Mouse (Mus musculus) hindbrain, embryonic 13.5 days (tissue): ENCODE data around the gene Glud1. TPM values are rescaled to one million over a fixed set of nuclear protein-coding genes. Genes with fewer than 3 reads are reported as not detected.
"Not testable (repeated sequence)": the region's sequence is repeated elsewhere in the genome, so short reads cannot be mapped to it uniquely, and the experiment has no call there.

Experiments
- ATAC-seq: fragments of 200-750 bp; cut with Nextera tagmentation; 2 replicates; pipeline ENCODE4 v1.8.0; 2017; ENCODE audit warnings: moderate TSS enrichment; ENCODE audit not compliant: low FRiP score
- H3K27ac ChIP-seq: fragments of 300-500 bp; sonication (generic); 2 replicates; pipeline ENCODE4 v1.5.1; 2015; ENCODE audit warnings: inconsistent platforms, mild to moderate bottlenecking, moderate library complexity
- H3K27me3 ChIP-seq: fragments of 300-500 bp; sonication (generic); 2 replicates; pipeline ENCODE4 v1.6.1; 2015; ENCODE audit warnings: mild to moderate bottlenecking, inconsistent platforms
- H3K36me3 ChIP-seq: fragments of 300-500 bp; sonication (generic); 2 replicates; pipeline ENCODE4 v1.6.1; 2015; ENCODE audit warnings: mild to moderate bottlenecking, inconsistent platforms
- H3K4me1 ChIP-seq: fragments of 300-500 bp; sonication (generic); replicated peaks from 2 replicates; pipeline ENCODE4 v1.6.1; 2015; ENCODE audit warnings: inconsistent platforms
- H3K4me2 ChIP-seq: fragments of 300-500 bp; sonication (generic); 2 replicates; pipeline ENCODE4 v1.6.1; 2015; ENCODE audit warnings: inconsistent platforms, mild to moderate bottlenecking, moderate library complexity
- H3K4me3 ChIP-seq: fragments of 300-500 bp; sonication (generic); 2 replicates; pipeline ENCODE4 v1.5.1; 2015; ENCODE audit warnings: mild to moderate bottlenecking, inconsistent platforms
- H3K9ac ChIP-seq: fragments of 300-500 bp; sonication (generic); 2 replicates; pipeline ENCODE4 v1.6.1; 2015; ENCODE audit warnings: mild to moderate bottlenecking, inconsistent platforms
- H3K9me3 ChIP-seq: fragments of 300-500 bp; sonication (generic); 2 replicates; pipeline ENCODE4 v1.6.1; 2016; ENCODE audit warnings: inconsistent platforms
- WGBS: fragments of 180-500 bp; shearing (Covaris S2); methylation state at CpG from one replicate; pipeline ENCODE4 v1.1.7; 2015; 5-methylcytosine and 5-hydroxymethylcytosine counted together
- polyA plus RNA-seq: library from polyadenylated mRNA; unstranded; fragments of >200 nt; fragmentation: Nextera tagmentation; extraction: Ambion mirVana; gene quantifications from 2 replicates; pipeline ENCODE4 v1.2.1, GENCODE M21; 2015

Glud1 gene
- polyA plus RNA-seq, 1 experiment from 2014 or later, result 100.0 TPM

DNA sequence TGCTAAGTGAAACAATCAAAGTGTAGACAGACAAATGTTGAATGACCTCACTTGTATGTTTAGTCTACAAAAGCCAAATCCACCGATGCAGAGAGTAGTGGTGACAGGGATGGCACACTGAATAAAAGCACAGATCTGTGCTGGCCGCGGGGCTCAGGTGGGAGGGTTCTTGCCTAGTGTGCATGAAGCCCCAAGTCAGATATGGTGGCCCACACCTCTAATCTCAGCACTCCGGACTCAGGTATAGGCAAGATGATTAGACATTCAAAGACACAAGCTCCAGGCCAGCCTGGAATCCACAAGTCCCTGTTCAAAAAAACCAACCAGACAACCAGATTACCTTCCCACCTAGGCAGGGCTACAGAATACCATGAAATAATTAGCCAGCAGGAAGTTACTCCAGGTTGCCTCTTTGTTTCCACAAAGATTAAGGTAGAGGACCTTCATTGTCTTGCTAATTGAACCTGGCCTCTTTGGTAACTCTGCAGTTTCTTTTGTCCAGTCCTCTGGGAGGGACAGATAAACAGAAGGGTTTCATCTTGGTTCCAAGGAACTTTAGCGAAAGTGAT is 49.2 kb downstream of the Glud1 start:
- 59% methylated on average over 5 of the region's 5 CpGs for WGBS
- Histone ChIP-seq H3K27ac (no peak overlapping the region), H3K27me3 (0 out of 2 replicates have a peak, but pooled peaks cover 3% of the 10 kb centered on the region), H3K4me1 (peaks cover 15% of the 10 kb centered on the region), H3K4me3 (no peak overlapping the region), H3K4me2 (no peak overlapping the region), H3K9me3 (no peaks in the 10 kb centered on the region), H3K9ac (no peak overlapping the region), H3K36me3 (no peaks in the 10 kb centered on the region)
- no peak for ATAC-seq

DNA sequence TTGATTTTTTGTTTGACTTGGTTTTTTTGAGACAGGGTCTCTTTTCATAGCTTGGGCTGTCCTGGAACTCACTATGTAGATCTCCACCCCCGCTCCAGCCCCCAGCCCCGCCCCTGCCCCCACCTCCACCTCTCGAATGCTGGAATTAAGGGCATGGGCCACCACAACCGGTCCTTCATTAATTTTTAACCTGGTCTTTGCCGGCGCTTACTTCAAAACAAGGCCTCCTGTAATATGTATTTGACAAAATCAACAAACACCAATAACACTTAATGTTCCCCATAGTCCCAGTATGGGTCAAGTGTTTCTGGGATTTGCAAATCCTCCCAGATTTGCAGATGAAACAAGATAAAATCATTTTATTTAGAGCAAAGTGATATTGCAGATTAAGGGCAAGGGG is 49.7 kb downstream of the Glud1 start:
- no peak for ATAC-seq
- Histone ChIP-seq H3K9me3 (no peaks in the 10 kb centered on the region), H3K4me3 (no peak overlapping the region), H3K27me3 (0 out of 2 replicates have a peak, but pooled peaks cover 3% of the 10 kb centered on the region), H3K4me1 (peaks cover 15% of the 10 kb centered on the region), H3K9ac (no peak overlapping the region), H3K4me2 (no peak overlapping the region), H3K36me3 (no peaks in the 10 kb centered on the region), H3K27ac (no peak overlapping the region)
- whole genome bisulfite sequencing, result 42% methylated on average over 6 of the region's 6 CpGs

DNA sequence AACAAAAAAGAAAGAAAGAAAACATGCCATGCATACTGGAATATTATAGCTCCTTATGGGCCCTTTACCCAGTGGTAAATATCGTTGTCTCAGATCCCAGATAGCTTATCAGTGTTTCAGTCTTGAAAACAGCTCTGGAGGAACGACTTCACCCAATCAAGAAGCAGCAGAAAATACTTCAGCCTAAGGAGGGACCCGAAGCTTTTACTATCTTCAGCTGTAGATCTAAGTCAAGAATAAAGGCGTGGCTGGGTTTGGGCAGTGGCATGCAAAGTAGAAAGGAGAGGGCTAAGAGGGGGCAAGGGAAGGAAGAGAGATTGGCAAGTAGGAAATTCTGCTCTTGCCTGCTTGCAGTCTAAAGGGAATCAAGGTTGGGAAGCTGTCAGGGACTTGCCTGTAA is 51.6 kb downstream of the Glud1 start:
- no peak for ATAC-seq
- WGBS, result 85% methylated on average over 4 of the region's 4 CpGs
- no peaks in the 10 kb centered on the region for H3K9me3 ChIP-seq

DNA sequence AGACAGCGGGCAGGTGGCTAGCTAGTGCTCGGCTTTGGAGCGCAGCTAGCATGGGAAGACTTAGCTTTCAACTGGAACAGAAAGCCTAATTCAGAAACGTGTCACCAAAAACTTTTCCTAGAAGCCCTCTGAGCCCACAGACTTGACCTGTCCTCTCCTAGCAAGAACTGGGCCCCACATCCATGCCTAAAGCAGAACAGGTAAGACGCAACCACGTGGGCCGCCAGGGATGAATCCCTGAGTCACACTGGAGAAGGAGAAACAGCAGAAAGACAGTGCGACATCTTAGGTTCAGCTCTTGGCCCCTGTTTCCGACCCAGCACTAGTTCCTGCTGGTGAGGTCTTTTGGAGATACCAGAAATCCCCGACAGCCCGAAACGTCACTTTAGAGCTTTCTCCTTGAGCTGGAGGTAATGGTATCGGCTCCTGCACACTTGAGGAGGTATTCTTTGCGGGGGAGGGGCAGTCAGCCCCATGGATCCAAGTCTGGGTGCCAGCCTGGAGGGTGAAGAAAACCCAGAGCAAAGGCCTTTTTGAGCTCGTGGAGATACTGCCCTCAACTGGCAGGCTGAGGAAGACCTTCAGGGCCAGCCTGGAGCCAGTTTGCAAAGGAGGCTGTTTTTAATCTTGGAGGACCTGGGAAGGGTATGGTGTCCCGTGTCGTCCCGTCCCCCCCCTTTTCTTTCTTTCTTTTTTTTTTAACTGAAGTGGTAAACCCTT is 52.4 kb downstream of the Glud1 start:
- Histone ChIP-seq H3K4me2 (peak overlapping the region; percentile 90), H3K9me3 (no peaks in the 10 kb centered on the region), H3K36me3 (no peaks in the 10 kb centered on the region), H3K27ac (no peak overlapping the region), H3K27me3 (0 out of 2 replicates have a peak, but pooled peaks cover 3% of the 10 kb centered on the region), H3K4me3 (peak overlapping the region; percentile 46), H3K4me1 (peaks cover 15% of the 10 kb centered on the region), H3K9ac (peak overlapping the region; percentile 78; the same call in 1 of the 2 replicates)
- 31% methylated on average over 18 of the region's 18 CpGs for WGBS
- ATAC-seq, result peak; percentile 67

More for the DNA sequence above, 51.6 kb downstream of the Glud1 start:
- Histone ChIP-seq H3K27me3 (0 out of 2 replicates have a peak, but pooled peaks cover 3% of the 10 kb centered on the region), H3K9ac (no peak overlapping the region), H3K27ac (no peak overlapping the region), H3K36me3 (no peaks in the 10 kb centered on the region), H3K4me1 (peaks cover 15% of the 10 kb centered on the region), H3K4me3 (no peak overlapping the region), H3K4me2 (no peak overlapping the region)

DNA sequence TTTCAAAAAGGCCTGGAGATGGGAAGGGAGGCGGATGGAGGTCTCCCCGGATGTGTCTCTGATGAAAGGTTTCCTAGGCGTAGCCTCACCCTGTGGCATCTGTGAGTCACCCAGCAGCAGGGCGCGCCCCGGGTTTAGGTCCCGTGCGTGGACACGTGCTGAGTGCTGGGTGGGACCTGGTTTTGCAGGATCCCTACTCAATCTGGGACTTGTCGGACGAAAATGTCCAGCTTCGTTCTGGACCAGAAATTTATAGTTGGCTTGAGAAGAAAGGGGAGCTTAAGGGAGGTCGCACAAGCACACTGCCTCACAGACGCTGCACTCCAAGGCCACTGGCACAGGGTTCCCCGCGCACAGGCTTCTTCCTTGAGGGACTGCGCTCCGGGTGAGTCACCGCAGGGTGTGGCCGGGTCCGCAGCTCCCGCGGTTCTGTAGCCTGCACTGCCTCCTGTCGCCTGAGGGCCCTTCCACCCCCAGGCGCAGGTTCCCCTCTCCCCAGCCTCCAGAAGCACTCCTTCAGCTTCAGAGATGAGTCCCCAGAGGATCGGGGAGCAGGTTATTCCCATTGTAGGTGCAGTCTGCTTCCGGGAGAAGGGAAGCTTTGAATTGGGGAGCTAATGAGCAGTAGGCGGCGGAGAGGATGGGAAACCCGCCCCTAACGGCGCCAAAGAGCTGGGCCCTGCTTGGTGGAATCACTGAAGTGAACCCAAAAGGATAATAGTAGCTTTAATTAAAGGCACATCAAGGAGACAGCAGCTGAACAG is 53.1 kb downstream of the Glud1 start:
- Histone ChIP-seq H3K27ac (0 out of 2 replicates have a peak overlapping the region, but pooled peaks have one; percentile 52), H3K4me2 (peak overlapping the region; percentile 90), H3K9ac (peak overlapping the region; percentile 78), H3K9me3 (no peaks in the 10 kb centered on the region), H3K4me1 (peaks cover 15% of the 10 kb centered on the region), H3K4me3 (peak overlapping the region; percentile 46), H3K27me3 (0 out of 2 replicates have a peak, but pooled peaks cover 3% of the 10 kb centered on the region), H3K36me3 (no peaks in the 10 kb centered on the region)
- ATAC-seq, result peak; percentile 82
- 3% methylated on average over 32 of the region's 32 CpGs for WGBS

DNA sequence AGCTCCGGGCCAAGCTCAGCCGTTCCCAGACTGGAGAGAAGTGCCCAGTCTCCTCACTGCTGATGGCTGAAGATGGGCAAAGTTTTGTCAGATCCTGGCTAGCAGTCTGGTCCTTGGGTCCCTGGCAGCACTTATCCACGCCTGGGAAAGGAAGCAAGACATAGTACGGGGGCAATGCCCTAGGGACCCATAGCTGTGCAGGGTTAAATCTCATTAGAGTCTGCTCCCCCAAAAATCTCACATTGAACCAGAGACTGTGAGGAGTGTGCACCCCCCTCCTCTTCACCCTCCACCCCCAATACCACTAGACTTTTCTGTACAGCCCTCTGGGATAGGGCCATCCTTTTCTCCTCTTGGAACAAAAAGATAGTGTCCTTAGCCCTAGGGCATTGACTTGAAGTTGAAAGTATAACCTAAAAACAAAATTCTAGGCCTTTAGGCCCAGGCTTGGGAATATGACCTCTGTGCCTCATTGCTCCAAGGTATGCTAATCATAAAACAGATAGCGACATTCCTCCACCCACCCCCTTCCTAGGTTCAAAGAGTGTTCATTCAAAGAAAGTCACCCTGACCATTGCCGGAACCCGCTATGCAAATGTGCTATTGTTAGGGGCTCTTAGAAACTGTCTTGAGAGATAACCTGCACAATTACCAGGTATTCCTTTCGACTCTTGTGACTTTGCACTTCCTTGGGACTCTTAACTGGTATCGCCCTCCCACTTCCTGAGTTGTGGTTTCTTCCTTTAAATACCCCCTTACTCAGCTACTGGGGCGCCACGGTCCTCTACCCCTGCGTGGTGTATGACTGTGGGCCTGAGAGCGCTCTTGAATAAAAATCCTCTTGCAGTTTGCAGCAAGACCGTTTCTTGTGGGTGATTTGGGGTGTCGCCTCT is 54.0 kb downstream of the Glud1 start:
- peak; percentile 74; the same call in 1 of the 2 replicates for ATAC-seq
- 0 out of 2 replicates have a peak overlapping the region, but pooled peaks have one; percentile 52 for H3K27ac ChIP-seq
- H3K36me3 ChIP-seq, H3K9me3 ChIP-seq, H3K27me3 ChIP-seq: not testable (repeated sequence)
- 79% methylated on average over 15 of the region's 15 CpGs for WGBS
- H3K9ac ChIP-seq, result peak overlapping the region; percentile 78
- peak overlapping the region; percentile 46 for H3K4me3 ChIP-seq
- H3K4me2 ChIP-seq, result peak overlapping the region; percentile 90
- H3K4me1 ChIP-seq, result peaks cover 15% of the 10 kb centered on the region

DNA sequence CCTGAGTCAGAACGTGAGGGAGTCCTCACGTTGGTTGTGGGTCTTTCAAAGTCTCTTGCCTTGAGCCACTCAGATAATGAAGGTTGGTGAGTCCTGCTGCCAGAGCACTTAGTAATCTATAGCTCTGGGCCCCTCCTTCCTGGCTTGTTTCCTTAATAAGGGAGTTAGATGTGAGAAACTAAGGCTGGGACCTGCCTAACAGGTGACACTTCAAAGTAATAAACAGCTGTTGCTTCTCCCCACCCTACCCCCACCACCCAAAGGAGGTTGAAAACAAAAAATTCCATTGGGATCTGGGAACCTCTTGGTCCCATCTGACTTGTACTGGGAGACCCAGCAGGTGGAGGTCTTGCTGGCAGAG is 54.6 kb downstream of the Glud1 start:
- ATAC-seq, result no peak
- Histone ChIP-seq H3K4me1 (peaks cover 15% of the 10 kb centered on the region), H3K4me3 (no peak overlapping the region), H3K27me3 (0 out of 2 replicates have a peak, but pooled peaks cover 3% of the 10 kb centered on the region), H3K4me2 (no peak overlapping the region), H3K36me3 (no peaks in the 10 kb centered on the region), H3K9ac (no peak overlapping the region), H3K27ac (no peak overlapping the region), H3K9me3 (no peaks in the 10 kb centered on the region)
- 92% methylated on average over 2 of the region's 2 CpGs for WGBS

DNA sequence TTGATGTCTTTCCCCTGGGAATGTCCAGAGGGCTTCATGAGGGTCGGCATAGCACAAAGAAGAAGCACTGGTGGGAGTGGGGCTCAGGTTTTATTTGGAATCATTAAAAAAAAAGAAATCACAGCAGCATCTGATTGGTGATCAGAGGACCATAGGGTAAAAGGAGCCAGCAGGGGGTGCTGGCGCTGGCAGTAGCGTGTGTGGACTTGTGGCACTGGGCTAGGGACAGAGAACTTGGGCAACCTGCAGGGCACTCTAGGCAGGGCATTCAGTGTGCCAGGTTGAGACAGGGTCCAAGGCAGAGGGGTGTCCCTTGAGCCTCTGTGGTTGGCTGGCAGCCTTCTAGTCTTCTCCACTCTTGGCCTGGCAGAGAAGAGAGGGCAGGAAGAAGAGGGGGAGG is 59.7 kb downstream of the Glud1 start:
- no peak for ATAC-seq
- no peak overlapping the region for H3K4me3 ChIP-seq
- H3K9ac ChIP-seq, result no peak overlapping the region
- 64% methylated on average over 3 of the region's 3 CpGs for WGBS
- H3K27ac ChIP-seq, result no peak overlapping the region
- no peak overlapping the region for H3K4me2 ChIP-seq
- H3K9me3 ChIP-seq, result no peaks in the 10 kb centered on the region
- peaks cover 14% of the 10 kb centered on the region for H3K4me1 ChIP-seq
- no peaks in the 10 kb centered on the region for H3K27me3 ChIP-seq
- H3K36me3 ChIP-seq, result no peaks in the 10 kb centered on the region

DNA sequence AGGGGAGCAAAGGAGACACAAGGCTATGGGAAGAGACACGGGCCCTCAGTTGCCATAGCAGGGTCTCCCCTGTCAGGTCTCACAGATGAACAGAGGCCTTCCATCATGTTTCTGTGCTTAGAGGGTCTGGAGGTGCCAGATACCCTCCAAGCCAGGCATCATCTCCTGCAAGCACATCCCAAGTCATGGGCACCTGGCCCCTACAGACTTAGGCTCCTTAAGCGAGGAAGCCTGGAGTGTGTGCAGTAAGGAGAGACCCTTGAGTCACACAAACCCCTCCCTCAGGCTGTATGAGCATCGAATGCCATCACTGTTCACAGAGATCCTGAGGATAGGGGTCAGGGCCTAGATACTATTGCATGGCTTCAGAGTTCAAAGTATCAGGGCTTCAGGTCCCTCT is 60.4 kb downstream of the Glud1 start:
- H3K9me3 ChIP-seq, result no peaks in the 10 kb centered on the region
- 90% methylated on average over 3 of the region's 3 CpGs for WGBS
- no peaks in the 10 kb centered on the region for H3K27me3 ChIP-seq
- H3K4me1 ChIP-seq, result peaks cover 14% of the 10 kb centered on the region
- no peak for ATAC-seq
- H3K4me2 ChIP-seq, result no peak overlapping the region
- H3K27ac ChIP-seq, result no peak overlapping the region
- H3K4me3 ChIP-seq, result no peak overlapping the region
- no peak overlapping the region for H3K9ac ChIP-seq
- no peaks in the 10 kb centered on the region for H3K36me3 ChIP-seq

DNA sequence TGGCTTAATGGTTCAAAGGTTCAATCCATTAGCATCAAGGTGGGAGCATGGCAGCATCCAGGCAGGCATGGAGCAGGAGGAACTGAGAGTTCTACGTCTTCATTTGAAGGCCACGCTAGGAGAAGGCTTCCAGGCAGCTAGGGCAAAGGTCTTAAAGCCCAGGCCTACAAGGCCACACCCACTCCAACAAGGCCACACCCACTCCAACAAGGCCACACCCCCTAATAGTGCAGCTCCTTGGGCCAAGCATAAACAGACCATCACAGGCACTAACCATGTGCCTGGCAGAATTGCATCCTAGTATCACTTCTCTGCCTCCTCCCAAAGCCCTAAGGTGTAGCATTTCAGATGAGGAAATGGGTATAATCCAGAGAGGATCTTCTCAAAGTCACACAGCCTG is 61.2 kb downstream of the Glud1 start:
- H3K4me3 ChIP-seq, result no peak overlapping the region
- no peak for ATAC-seq
- H3K36me3 ChIP-seq, result no peaks in the 10 kb centered on the region
- no peak overlapping the region for H3K9ac ChIP-seq
- H3K27me3 ChIP-seq, result no peaks in the 10 kb centered on the region
- H3K27ac ChIP-seq, result no peak overlapping the region
- no peak overlapping the region for H3K4me2 ChIP-seq
- 81% methylated on average over 2 of the region's 2 CpGs for WGBS
- peaks cover 14% of the 10 kb centered on the region for H3K4me1 ChIP-seq
- no peaks in the 10 kb centered on the region for H3K9me3 ChIP-seq

DNA sequence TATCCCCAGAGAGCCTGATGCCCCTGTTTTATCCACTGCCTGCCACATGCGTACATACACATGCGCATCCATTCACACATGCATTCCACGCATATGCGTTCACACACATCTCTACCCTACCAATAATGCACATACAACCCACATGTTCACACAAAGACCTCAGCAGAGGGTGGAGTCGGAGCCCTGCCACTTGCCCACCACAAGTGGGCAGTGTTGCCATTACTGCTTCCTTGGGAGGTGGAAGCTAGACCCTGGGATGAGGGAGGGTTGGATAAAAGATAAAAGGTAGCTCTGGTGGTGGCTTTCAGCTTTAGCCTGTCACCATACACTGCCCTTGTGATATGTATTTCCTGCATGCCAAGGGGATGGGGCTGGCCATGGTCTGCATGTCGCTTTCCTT is 62.1 kb downstream of the Glud1 start:
- peaks cover 14% of the 10 kb centered on the region for H3K4me1 ChIP-seq
- H3K4me2 ChIP-seq, result peak overlapping the region; percentile 26
- H3K4me3 ChIP-seq, result no peak overlapping the region
- no peak overlapping the region for H3K27ac ChIP-seq
- H3K9ac ChIP-seq, result no peak overlapping the region
- H3K9me3 ChIP-seq, result no peaks in the 10 kb centered on the region
- H3K27me3 ChIP-seq, result no peaks in the 10 kb centered on the region
- WGBS, result 87% methylated on average over 6 of the region's 6 CpGs
- ATAC-seq, result no peak
- H3K36me3 ChIP-seq, result no peaks in the 10 kb centered on the region
